Mouse (Mus musculus) common myeloid progenitor, adult 5-6 weeks (primary cell): ENCODE data around the gene Iglon5. TPM values are rescaled to one million over a fixed set of nuclear protein-coding genes. Genes with fewer than 3 reads are reported as not detected.

Source experiments
- ATAC-seq: replicated peaks from 2 replicates; pipeline ENCODE4 v1.8.0; 2016; ENCODE audit warnings: low read depth, mild to moderate bottlenecking, moderate TSS enrichment, inconsistent platforms; ENCODE audit not compliant: poor library complexity, severe bottlenecking
- total RNA-seq: library from RNA; stranded (forward); fragments of 200-1000, 187-1606 nt; gene quantifications from 2 replicates; pipeline ENCODE4 v1.2.3, GENCODE M21; 2017

Gene Iglon5
- total RNA-seq, 1 experiment from 2014 or later = not detected

GRCm38 (mm10) chr7:43434676-43435075 lies 55.2 kb downstream of the Iglon5 start:
- ATAC-seq = no peak

GRCm38 (mm10) chr7:43432891-43433290 lies 57.0 kb downstream of the Iglon5 start:
- no peak for ATAC-seq

GRCm38 (mm10) chr7:43429500-43429899 lies 60.4 kb downstream of the Iglon5 start:
- no peak for ATAC-seq

- no peak for ATAC-seq
These were observed 62.5 kb downstream of the Iglon5 start, which contains the start of gene Lim2 for GRCm38 (mm10) chr7:43427406-43427805. Gene Lim2, plus strand, starts transcription at chr7:43427670.

- ATAC-seq = no peak
These were observed 65.8 kb downstream of the Iglon5 start for GRCm38 (mm10) chr7:43423991-43424625.

GRCm38 (mm10) chr7:43422995-43423617 lies 66.8 kb downstream of the Iglon5 start:
- ATAC-seq = peak; percentile 99

Other genes starting within 250 kb of the Iglon5 start
- gene Zfp715, start 176.8 kb downstream of the Iglon5 start, total RNA-seq = 20.1 and 36.6 TPM in 2 replicates
- gene Siglecf, start 138.7 kb downstream of the Iglon5 start, total RNA-seq = 18.8 and 22.1 TPM in 2 replicates
- gene Siglecg, start 81.9 kb downstream of the Iglon5 start, total RNA-seq = 1.6 TPM in 2 replicates
- gene Lim2, start 62.4 kb downstream of the Iglon5 start, total RNA-seq = 1.4 TPM in 1 of 2 replicates, not detected in the other
- gene Nkg7, start 53.0 kb downstream of the Iglon5 start, total RNA-seq = 154 and 175 TPM in 2 replicates
- gene Cldnd2, start 49.3 kb downstream of the Iglon5 start, total RNA-seq = 2.9 TPM in 1 of 2 replicates, not detected in the other
- gene Etfb, start 46.0 kb downstream of the Iglon5 start, total RNA-seq = 481 and 496 TPM in 2 replicates
- 2.6 and 8.0 TPM in 2 replicates for gene Gm45233, start 45.9 kb downstream of the Iglon5 start, total RNA-seq
- 3.9 and 8.6 TPM in 2 replicates for gene Vsig10l, start 26.9 kb downstream of the Iglon5 start, total RNA-seq
- gene 4931406B18Rik, start 15.9 kb upstream of the Iglon5 start, total RNA-seq = not detected in 2 replicates
- gene Cd33, start 54.4 kb upstream of the Iglon5 start, total RNA-seq = 3.9 and 5.8 TPM in 2 replicates
- 1.4 and 1.5 TPM in 2 replicates for gene Zfp658, start 72.2 kb upstream of the Iglon5 start, total RNA-seq
- gene Zfp719, start 89.5 kb upstream of the Iglon5 start, total RNA-seq = 7.8 and 8.1 TPM in 2 replicates
- 0.09 TPM in 1 of 2 replicates, not detected in the other for gene Zfp819, start 117.1 kb upstream of the Iglon5 start, total RNA-seq
- gene Ceacam18, start 144.6 kb upstream of the Iglon5 start, total RNA-seq = not detected in 2 replicates
- 0.64 and 0.82 TPM in 2 replicates for gene Siglece, start 170.1 kb upstream of the Iglon5 start, total RNA-seq
- gene Ctu1, start 181.9 kb upstream of the Iglon5 start, total RNA-seq = 8.1 and 9.3 TPM in 2 replicates
- not detected in 2 replicates for gene Klk14, start 200.3 kb upstream of the Iglon5 start, total RNA-seq
- not detected in 2 replicates for gene Klk13, start 222.5 kb upstream of the Iglon5 start, total RNA-seq